ENCODE assay signal across 9 mouse cellular contexts in genomic region chr2:145957450-145957849, GRCm38 (mm10). TPM values are rescaled to one million over a fixed set of nuclear protein-coding genes. Genes with fewer than 3 reads are reported as not detected.
A peak's percentile ranks its signal among the peaks of the same experiment; 100 is the strongest.
DNase-seq lines count a peak whose midpoint lies in the region; ATAC-seq lines count a peak whose summit lies in the region.
"Had no signal": no experiment of that assay in that cellular context is flagged by ENCODE, and none has a peak within 500 bp of the region (broad histone marks: within the 10 kb centered on the region; RNA-seq: fewer than 3 reads in every experiment).

No protein-coding gene starts in this region.

- no peak overlapping the region for H3K9ac ChIP-seq in hindbrain, embryonic 13.5 days
- H3K9ac ChIP-seq in hindbrain, embryonic 12.5 days: no peak overlapping the region
- no peak overlapping the region for H3K9ac ChIP-seq in hindbrain, embryonic 15.5 days
- no peak overlapping the region for H3K9ac ChIP-seq in stomach, embryonic 14.5 days (replicated peaks; ENCODE audit: low read depth, low read length)
- H3K9ac ChIP-seq: limb, embryonic 13.5 days had no signal

- WGBS in hindbrain, embryonic 13.5 days: 12% methylated on average over 4 of the region's 4 CpGs
- WGBS in hindbrain, embryonic 12.5 days: 15% methylated on average over 4 of the region's 4 CpGs
- 8% methylated on average over 4 of the region's 4 CpGs for WGBS in hindbrain, embryonic 15.5 days
- WGBS in stomach, embryonic 14.5 days: 15% methylated on average over 4 of the region's 4 CpGs

- no peak overlapping the region for H3K27ac ChIP-seq in hindbrain, embryonic 13.5 days
- no peak overlapping the region for H3K27ac ChIP-seq in hindbrain, embryonic 12.5 days
- H3K27ac ChIP-seq in hindbrain, embryonic 15.5 days (replicated peaks): no peak overlapping the region
- H3K27ac ChIP-seq in stomach, embryonic 14.5 days (ENCODE audit: low read length): no peak overlapping the region
- H3K27ac ChIP-seq: limb, embryonic 13.5 days had no signal

- no peaks in the 10 kb centered on the region for H3K36me3 ChIP-seq in hindbrain, embryonic 13.5 days
- no peaks in the 10 kb centered on the region for H3K36me3 ChIP-seq in hindbrain, embryonic 12.5 days
- no peaks in the 10 kb centered on the region for H3K36me3 ChIP-seq in hindbrain, embryonic 15.5 days
- no peaks in the 10 kb centered on the region for H3K36me3 ChIP-seq in stomach, embryonic 14.5 days (ENCODE audit: control insufficient read depth, insufficient read depth, low read length)
- H3K36me3 ChIP-seq: limb, embryonic 13.5 days had no signal

- no peak overlapping the region for H3K4me3 ChIP-seq in hindbrain, embryonic 13.5 days
- H3K4me3 ChIP-seq in hindbrain, embryonic 12.5 days: no peak overlapping the region
- no peak overlapping the region for H3K4me3 ChIP-seq in hindbrain, embryonic 15.5 days
- H3K4me3 ChIP-seq in stomach, embryonic 14.5 days (ENCODE audit: low read depth, low read length): no peak overlapping the region
- H3K4me3 ChIP-seq: limb, embryonic 13.5 days had no signal

- no peaks in the 10 kb centered on the region for H3K9me3 ChIP-seq in hindbrain, embryonic 13.5 days
- H3K9me3 ChIP-seq in hindbrain, embryonic 12.5 days (replicated peaks): no peaks in the 10 kb centered on the region
- no peaks in the 10 kb centered on the region for H3K9me3 ChIP-seq in hindbrain, embryonic 15.5 days
- H3K9me3 ChIP-seq in stomach, embryonic 14.5 days (ENCODE audit: control insufficient read depth, low read depth, low read length): no peaks in the 10 kb centered on the region
- H3K9me3 ChIP-seq: limb, embryonic 13.5 days had no signal

- no peak overlapping the region for H3K4me2 ChIP-seq in hindbrain, embryonic 13.5 days
- no peak overlapping the region for H3K4me2 ChIP-seq in hindbrain, embryonic 12.5 days (replicated peaks)
- no peak overlapping the region for H3K4me2 ChIP-seq in hindbrain, embryonic 15.5 days
- H3K4me2 ChIP-seq in stomach, embryonic 14.5 days (replicated peaks; ENCODE audit: low read depth, low read length): no peak overlapping the region
- H3K4me2 ChIP-seq: limb, embryonic 13.5 days had no signal

- H3K27me3 ChIP-seq in hindbrain, embryonic 13.5 days: no peaks in the 10 kb centered on the region
- H3K27me3 ChIP-seq in hindbrain, embryonic 12.5 days: peaks cover 3% of the 10 kb centered on the region; the same call in 1 of the 2 replicates
- no peaks in the 10 kb centered on the region for H3K27me3 ChIP-seq in hindbrain, embryonic 15.5 days
- no peaks in the 10 kb centered on the region for H3K27me3 ChIP-seq in stomach, embryonic 14.5 days (ENCODE audit: control insufficient read depth, insufficient read depth, low read length)

- ATAC-seq in hindbrain, embryonic 13.5 days (ENCODE audit: low FRiP score): 0 out of 2 replicates have a peak, but pooled peaks have one; percentile 53
- ATAC-seq in hindbrain, embryonic 12.5 days (ENCODE audit: low FRiP score): no peak
- peak; percentile 65; the same call in 1 of the 2 replicates for ATAC-seq in hindbrain, embryonic 15.5 days (ENCODE audit: low FRiP score, low read depth)
- peak; percentile 67; the same call in 1 of the 2 replicates for ATAC-seq in stomach, embryonic 14.5 days (ENCODE audit: insufficient number of reproducible peaks, insufficient read depth, low FRiP score, low read depth)

- peaks cover 9% of the 10 kb centered on the region for H3K4me1 ChIP-seq in hindbrain, embryonic 13.5 days (replicated peaks)
- H3K4me1 ChIP-seq in hindbrain, embryonic 12.5 days: 0 out of 2 replicates have a peak, but pooled peaks cover 4% of the 10 kb centered on the region
- H3K4me1 ChIP-seq in hindbrain, embryonic 15.5 days (replicated peaks): no peaks in the 10 kb centered on the region
- no peaks in the 10 kb centered on the region for H3K4me1 ChIP-seq in stomach, embryonic 14.5 days (ENCODE audit: control insufficient read depth, insufficient read depth, low read length)
- H3K4me1 ChIP-seq: limb, embryonic 13.5 days had no signal

- DNase-seq in 416B (ENCODE audit: low read depth): peak; percentile 76
- peak; percentile 73 for DNase-seq in MN1 (ENCODE audit: low spot score)
- DNase-seq in spleen, adult 12 weeks (ENCODE audit: low spot score): no peak
- no peak for DNase-seq in adrenal gland, adult 2 months

RNA-seq across cellular contexts. Expression of gene Crnkl1, which starts 22.6 kb away (rescaled TPM):
- 30.2 and 30.5 TPM in 2 replicates for polyA plus RNA-seq in hindbrain, embryonic 13.5 days (2015; fragmentation: Nextera tagmentation; extraction: Ambion mirVana)
- 39.0 and 41.5 TPM in 2 replicates for polyA plus RNA-seq in hindbrain, embryonic 12.5 days (2016; fragmentation: Nextera tagmentation; extraction: Ambion mirVana)
- polyA plus RNA-seq in hindbrain, embryonic 15.5 days (2015; fragmentation: Nextera tagmentation; extraction: Ambion mirVana): 21.4 and 25.0 TPM in 2 replicates
- 24.6 and 28.7 TPM in 2 replicates for polyA plus RNA-seq in stomach, embryonic 14.5 days (2014; fragmentation: Nextera tagmentation; extraction: Ambion mirVana)
- total RNA-seq in adrenal gland, adult 2 months (2021): 10 to 100 TPM; 28.2 to 28.9 TPM
- 6.6 and 7.5 TPM in 2 replicates for polyA plus RNA-seq in adrenal gland, adult 2 months (2012; rRNA removed)

RNA-seq across cellular contexts. Expression of gene Cfap61, which starts 22.9 kb away (rescaled TPM):
- 2.1 and 3.8 TPM in 2 replicates for polyA plus RNA-seq in hindbrain, embryonic 13.5 days (2015; fragmentation: Nextera tagmentation; extraction: Ambion mirVana)
- polyA plus RNA-seq in hindbrain, embryonic 12.5 days (2016; fragmentation: Nextera tagmentation; extraction: Ambion mirVana): 3.0 and 3.6 TPM in 2 replicates
- polyA plus RNA-seq in hindbrain, embryonic 15.5 days (2015; fragmentation: Nextera tagmentation; extraction: Ambion mirVana): 2.9 and 4.8 TPM in 2 replicates
- not detected in 2 replicates for polyA plus RNA-seq in stomach, embryonic 14.5 days (2014; fragmentation: Nextera tagmentation; extraction: Ambion mirVana)
- 10 to 100 TPM; 47.1 to 57.1 TPM for total RNA-seq in adrenal gland, adult 2 months (2021)
- 36.1 and 37.0 TPM in 2 replicates for polyA plus RNA-seq in adrenal gland, adult 2 months (2012; rRNA removed)

RNA-seq across cellular contexts. Expression of gene Naa20, which starts 55.6 kb away (rescaled TPM):
- 118 and 121 TPM in 2 replicates for polyA plus RNA-seq in hindbrain, embryonic 13.5 days (2015; fragmentation: Nextera tagmentation; extraction: Ambion mirVana)
- 115 and 125 TPM in 2 replicates for polyA plus RNA-seq in hindbrain, embryonic 12.5 days (2016; fragmentation: Nextera tagmentation; extraction: Ambion mirVana)
- polyA plus RNA-seq in hindbrain, embryonic 15.5 days (2015; fragmentation: Nextera tagmentation; extraction: Ambion mirVana): 126 TPM in 2 replicates
- 178 and 195 TPM in 2 replicates for polyA plus RNA-seq in stomach, embryonic 14.5 days (2014; fragmentation: Nextera tagmentation; extraction: Ambion mirVana)
- 10 to 100 TPM; 47.3 to 64.1 TPM for total RNA-seq in adrenal gland, adult 2 months (2021)
- polyA plus RNA-seq in adrenal gland, adult 2 months (2012; rRNA removed): 9.0 and 14.0 TPM in 2 replicates

Comparison
In these comparisons a context has a peak if more than half of its experiments do, and no peak if none do; other contexts are left out.
1. DNase-seq: peak in 416B (single experiment) and MN1 (single experiment); none in spleen, adult 12 weeks (single experiment) and adrenal gland, adult 2 months (single experiment).